Mouse (Mus musculus) thymus, postnatal 10 days (tissue): ENCODE results near the gene Syt15.

Experiments
- DNase-seq, 2 experiments: peaks; one replicate each; pipeline ENCODE4 v3.0.0; 2021; ENCODE audit warnings: low spot score in 2 of 2

Gene Syt15

GRCm38 (mm10) chr14:34219295-34219694, at the start of gene Syt15:
TSS of gene Syt15 (plus strand) at chr14:34219595.
- no peak for DNase-seq

- no peak for DNase-seq
Measured at GRCm38 (mm10) chr14:34171107-34171506, 48.3 kb upstream of the Syt15 start.

GRCm38 (mm10) chr14:34179351-34179750, 40.0 kb upstream of the Syt15 start:
- no peak for DNase-seq

- no peak for DNase-seq
Measured at GRCm38 (mm10) chr14:34183101-34183500, 36.3 kb upstream of the Syt15 start.

GRCm38 (mm10) chr14:34188629-34189028, 30.8 kb upstream of the Syt15 start:
- peak; percentile 38 to 53 for DNase-seq

- DNase-seq: no peak
Measured at GRCm38 (mm10) chr14:34190361-34190760, 29.0 kb upstream of the Syt15 start.

GRCm38 (mm10) chr14:34193879-34194278, 25.5 kb upstream of the Syt15 start:
- DNase-seq: no peak

GRCm38 (mm10) chr14:34195466-34195865, 23.9 kb upstream of the Syt15 start:
- DNase-seq: no peak

GRCm38 (mm10) chr14:34196706-34197105, 22.7 kb upstream of the Syt15 start:
- DNase-seq: no peak

- DNase-seq: no peak
Measured at GRCm38 (mm10) chr14:34200738-34201230, 18.6 kb upstream of the Syt15 start.

- peak in 1 of 2 experiments; percentile 22 for DNase-seq
Measured at GRCm38 (mm10) chr14:34201231-34202035, 18.0 kb upstream of the Syt15 start, which contains the start of gene Gprin2. TSS of gene Gprin2 (minus strand) at chr14:34201653.

GRCm38 (mm10) chr14:34207996-34208395, 11.4 kb upstream of the Syt15 start:
- DNase-seq: no peak

- DNase-seq: peak in 1 of 2 experiments; percentile 47
Measured at GRCm38 (mm10) chr14:34208651-34209050, 10.7 kb upstream of the Syt15 start.

GRCm38 (mm10) chr14:34209080-34209479, 10.3 kb upstream of the Syt15 start:
- DNase-seq: no peak

GRCm38 (mm10) chr14:34209942-34210341, 9.5 kb upstream of the Syt15 start:
- no peak for DNase-seq

GRCm38 (mm10) chr14:34215451-34216127, 3.8 kb upstream of the Syt15 start:
- DNase-seq: no peak

GRCm38 (mm10) chr14:34219786-34220198, 397 bp downstream of the Syt15 start:
- no peak for DNase-seq

GRCm38 (mm10) chr14:34220426-34220825, 1.0 kb downstream of the Syt15 start:
- DNase-seq: no peak

- no peak for DNase-seq
Measured at GRCm38 (mm10) chr14:34221416-34222077, 2.2 kb downstream of the Syt15 start.

GRCm38 (mm10) chr14:34223362-34223898, 4.0 kb downstream of the Syt15 start:
- no peak for DNase-seq

GRCm38 (mm10) chr14:34225986-34226385, 6.6 kb downstream of the Syt15 start:
- DNase-seq: no peak

- no peak for DNase-seq
Measured at GRCm38 (mm10) chr14:34226566-34226965, 7.2 kb downstream of the Syt15 start.
